Mouse (Mus musculus) T-cell, adult 66 days (primary cell): ENCODE results near the gene Acot1. TPM values are rescaled to one million over a fixed set of nuclear protein-coding genes. Genes with fewer than 3 reads are reported as not detected.

Source experiments
- total RNA-seq, 2 experiments: library from RNA; stranded (reverse); gene quantifications; 3 replicates in 1 of 2; 4 replicates in 1 of 2; pipeline ENCODE4 v1.2.4; 2023

Acot1 gene
- 1 to 10 TPM; 1.9 to 5.7 TPM for total RNA-seq

DNA sequence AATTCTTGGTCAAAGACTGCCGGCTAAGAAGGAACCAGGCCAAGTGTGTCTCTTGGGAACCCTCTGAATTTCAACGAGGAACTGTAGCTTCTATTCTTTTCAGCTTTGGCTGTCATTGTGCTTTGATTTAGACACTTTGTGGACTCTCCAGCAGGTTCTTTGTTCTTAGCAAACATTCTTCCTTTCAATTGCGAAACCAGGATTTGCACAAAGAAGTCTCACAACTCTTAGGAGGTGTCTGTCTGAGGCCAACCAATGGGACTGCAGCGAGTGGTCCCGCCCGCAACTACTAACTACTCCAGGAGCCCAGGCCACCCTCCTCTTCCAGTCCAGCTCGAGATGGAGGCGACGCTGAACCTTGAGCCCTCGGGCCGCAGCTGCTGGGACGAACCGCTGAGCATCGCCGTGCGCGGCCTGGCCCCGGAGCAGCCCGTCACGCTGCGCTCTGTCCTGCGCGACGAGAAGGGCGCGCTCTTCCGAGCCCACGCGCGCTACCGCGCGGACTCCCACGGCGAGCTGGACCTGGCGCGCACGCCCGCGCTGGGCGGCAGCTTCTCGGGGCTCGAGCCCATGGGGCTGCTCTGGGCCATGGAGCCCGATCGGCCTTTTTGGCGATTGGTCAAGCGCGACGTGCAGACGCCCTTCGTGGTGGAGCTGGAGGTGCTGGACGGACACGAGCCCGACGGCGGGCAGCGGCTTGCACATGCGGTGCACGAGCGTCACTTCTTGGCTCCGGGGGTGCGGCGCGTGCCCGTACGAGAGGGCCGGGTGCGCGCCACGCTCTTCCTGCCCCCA, at the start of gene Acot1:
Gene Acot1, plus strand, starts transcription at position 320 of the 795 bp plus-strand sequence.

DNA sequence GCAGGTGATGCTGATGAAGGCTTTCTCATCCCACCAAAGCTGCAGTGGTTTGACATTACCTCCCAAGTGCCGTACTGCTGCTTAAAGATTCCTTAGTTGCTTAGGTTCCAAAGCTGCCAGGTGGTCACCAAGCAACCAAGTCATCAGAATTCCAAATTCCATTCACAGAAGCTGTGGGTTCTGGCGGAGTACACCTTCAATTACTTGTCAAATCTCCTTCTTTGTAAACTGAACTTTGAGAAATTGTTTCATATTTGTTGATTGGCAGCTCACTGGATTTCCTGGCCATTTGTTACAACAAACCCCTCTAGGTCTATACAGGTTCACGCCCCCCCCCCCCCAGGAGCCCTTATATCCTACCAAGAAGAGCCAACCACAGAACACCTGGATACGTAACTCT, 24.5 kb upstream of the Acot1 start, which contains the start of gene Heatr4:
Gene Heatr4, minus strand, starts transcription at position 101 of the 400 bp plus-strand sequence.

DNA sequence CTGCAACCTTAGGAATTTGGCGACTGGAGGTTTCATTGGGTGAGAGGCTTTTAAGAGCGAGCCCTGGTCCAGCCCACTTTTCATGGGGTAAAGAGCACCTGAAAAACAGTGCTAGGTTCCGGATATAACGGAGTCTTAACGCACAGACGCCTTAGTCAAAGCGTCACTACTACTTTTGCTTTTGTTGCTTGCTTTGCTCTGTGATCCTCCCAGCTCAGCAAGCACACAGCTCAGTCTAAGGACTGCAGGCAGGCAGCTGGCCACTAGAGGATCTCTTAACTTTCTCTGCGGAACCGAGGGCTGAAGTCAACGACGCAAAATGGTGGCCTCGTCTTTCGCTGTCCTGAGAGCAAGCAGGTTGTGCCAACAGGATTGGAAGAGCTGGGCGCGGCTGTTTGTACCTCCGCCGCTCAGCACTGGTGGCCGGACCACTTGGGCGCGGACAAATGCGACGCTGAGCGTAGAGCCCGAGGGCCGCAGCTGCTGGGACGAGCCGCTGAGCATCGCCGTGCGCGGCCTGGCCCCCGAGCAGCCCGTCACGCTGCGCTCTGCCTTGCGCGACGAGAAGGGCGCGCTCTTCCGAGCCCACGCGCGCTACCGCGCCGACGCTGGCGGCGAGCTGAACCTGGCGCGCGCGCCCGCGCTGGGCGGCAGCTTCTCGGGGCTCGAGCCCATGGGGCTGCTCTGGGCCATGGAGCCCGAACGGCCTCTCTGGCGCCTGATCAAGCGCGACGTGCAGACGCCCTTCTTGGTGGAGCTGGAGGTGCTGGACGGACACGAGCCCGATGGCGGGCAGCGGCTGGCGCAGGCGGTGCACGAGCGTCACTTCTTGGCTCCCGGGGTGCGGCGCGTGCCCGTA, 21.5 kb upstream of the Acot1 start, which contains the start of gene Acot2:
Gene Acot2, plus strand, starts transcription at position 279 of the 859 bp plus-strand sequence.

DNA sequence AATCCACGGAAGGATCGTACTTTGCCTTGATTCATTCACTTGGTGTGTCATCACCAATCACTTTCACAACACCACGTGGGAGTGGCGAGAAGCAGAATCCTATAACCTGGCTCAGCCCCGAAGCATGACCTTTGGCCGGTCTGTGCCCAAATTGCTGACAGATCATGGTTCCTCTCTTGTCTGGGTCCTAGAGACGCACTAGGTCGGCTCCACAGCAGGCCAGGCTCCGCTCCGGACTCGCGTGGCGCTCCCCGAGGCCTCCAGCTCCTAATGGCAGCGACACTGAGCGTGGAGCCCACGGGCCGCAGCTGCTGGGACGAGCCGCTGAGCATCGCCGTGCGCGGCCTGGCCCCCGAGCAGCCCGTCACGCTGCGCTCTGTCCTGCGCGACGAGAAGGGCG, 29.0 kb downstream of the Acot1 start, which contains the start of gene Acot4:
Gene Acot4, plus strand, starts transcription at position 139 of the 400 bp plus-strand sequence.

DNA sequence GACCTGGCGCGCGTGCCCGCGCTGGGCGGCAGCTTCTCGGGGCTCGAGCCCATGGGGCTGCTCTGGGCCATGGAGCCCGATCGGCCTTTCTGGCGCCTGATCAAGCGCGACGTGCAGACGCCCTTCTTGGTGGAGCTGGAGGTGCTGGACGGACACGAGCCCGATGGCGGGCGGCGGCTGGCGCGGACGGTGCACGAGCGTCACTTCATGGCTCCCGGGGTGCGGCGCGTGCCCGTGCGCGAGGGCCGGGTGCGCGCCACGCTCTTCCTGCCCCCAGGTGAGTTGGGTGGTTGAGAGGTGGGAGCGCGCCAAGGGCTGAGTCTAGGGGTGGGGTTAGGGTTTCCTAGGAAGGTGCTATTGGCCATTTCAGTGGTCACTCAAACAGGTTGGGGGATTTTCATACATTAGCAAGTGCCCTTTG, 29.4 kb downstream of the Acot1 start, which contains the start of gene Gm49366:
Gene Gm49366, plus strand, starts transcription at position 245 of the 421 bp plus-strand sequence.

DNA sequence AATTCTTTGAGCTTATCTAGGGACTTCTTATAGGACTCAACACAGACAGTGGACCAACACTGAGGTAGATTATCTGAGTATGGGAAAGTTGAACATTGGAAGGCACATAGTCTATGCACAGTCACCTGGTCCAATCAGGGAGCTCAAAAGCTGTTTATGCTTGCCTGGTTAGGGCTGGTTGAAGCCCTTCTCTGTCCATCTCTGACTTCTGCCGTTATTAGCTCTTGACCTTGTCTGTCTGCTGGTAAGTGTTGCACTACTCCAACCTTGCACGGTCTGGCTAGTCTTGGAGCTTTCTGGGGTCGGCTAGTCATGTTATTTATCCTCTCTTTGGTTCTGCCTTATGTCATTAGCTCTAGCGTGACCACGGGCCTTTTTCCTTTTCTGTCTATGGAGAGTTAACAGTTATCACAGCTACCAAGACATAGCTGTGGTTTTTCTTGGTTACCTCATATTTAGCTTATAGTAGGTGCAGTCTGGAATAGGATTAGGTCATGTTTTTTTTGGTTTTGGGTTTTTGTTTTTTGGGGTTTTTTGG, 42.7 kb downstream of the Acot1 start, which contains the start of gene Acot3:
Gene Acot3, plus strand, starts transcription at position 208 of the 538 bp plus-strand sequence.

Other genes starting within 250 kb of the Acot1 start
- not detected for gene Papln, start 245.9 kb upstream of the Acot1 start, total RNA-seq
- gene Numb, start 87.6 kb upstream of the Acot1 start, total RNA-seq: 10 to 100 TPM; 58.5 to 62.4 TPM
- 10 to 100 TPM; 25.0 to 28.7 TPM for gene Riox1, start 58.9 kb upstream of the Acot1 start, total RNA-seq
- under 1 TPM in 1 of 2 experiments, not detected in 1; 0.30 TPM for gene Heatr4, start 24.6 kb upstream of the Acot1 start, total RNA-seq
- 10 to 100 TPM; 54.4 to 63.1 TPM for gene Acot2, start 21.6 kb upstream of the Acot1 start, total RNA-seq
- gene Acot4, start 28.9 kb downstream of the Acot1 start, total RNA-seq: under 1 TPM in 1 of 2 experiments, not detected in 1; 0.15 TPM
- not detected for gene Gm49366, start 29.4 kb downstream of the Acot1 start, total RNA-seq
- not detected for gene Acot3, start 42.7 kb downstream of the Acot1 start, total RNA-seq
- gene Acot5, start 59.8 kb downstream of the Acot1 start, total RNA-seq: not detected
- 1 to 10 TPM; 3.1 to 3.6 TPM for gene Acot6, start 91.2 kb downstream of the Acot1 start, total RNA-seq
- 1 to 10 TPM in 1 of 2 experiments, under 1 TPM in 1; 0.89 to 1.0 TPM for gene Dnal1, start 104.9 kb downstream of the Acot1 start, total RNA-seq
- 1 to 10 TPM; 8.5 to 9.0 TPM for gene Pnma1, start 139.0 kb downstream of the Acot1 start, total RNA-seq
- gene Elmsan1, start 209.4 kb downstream of the Acot1 start, total RNA-seq: 10 to 100 TPM; 90.8 to 95.5 TPM